Mouse (Mus musculus) kidney, adult 2 months (tissue): ENCODE measurements around the gene Nek9.

Source experiments
- CTCF ChIP-seq: fragments of 200-500 bp; conservative IDR thresholded peaks from 2 replicates; pipeline ENCODE4 v1.5.1; 2011; ENCODE audit warnings: low read depth, mild to moderate bottlenecking, control low read depth, low read length, moderate library complexity, mixed read lengths; ENCODE audit not compliant: insufficient read depth, insufficient read length
- POLR2A ChIP-seq: fragments of 200-500 bp; IDR thresholded peaks from one replicate; pipeline ENCODE4 v1.6.1; 2011; ENCODE audit warnings: low read depth, low read length, control low read depth

DNA sequence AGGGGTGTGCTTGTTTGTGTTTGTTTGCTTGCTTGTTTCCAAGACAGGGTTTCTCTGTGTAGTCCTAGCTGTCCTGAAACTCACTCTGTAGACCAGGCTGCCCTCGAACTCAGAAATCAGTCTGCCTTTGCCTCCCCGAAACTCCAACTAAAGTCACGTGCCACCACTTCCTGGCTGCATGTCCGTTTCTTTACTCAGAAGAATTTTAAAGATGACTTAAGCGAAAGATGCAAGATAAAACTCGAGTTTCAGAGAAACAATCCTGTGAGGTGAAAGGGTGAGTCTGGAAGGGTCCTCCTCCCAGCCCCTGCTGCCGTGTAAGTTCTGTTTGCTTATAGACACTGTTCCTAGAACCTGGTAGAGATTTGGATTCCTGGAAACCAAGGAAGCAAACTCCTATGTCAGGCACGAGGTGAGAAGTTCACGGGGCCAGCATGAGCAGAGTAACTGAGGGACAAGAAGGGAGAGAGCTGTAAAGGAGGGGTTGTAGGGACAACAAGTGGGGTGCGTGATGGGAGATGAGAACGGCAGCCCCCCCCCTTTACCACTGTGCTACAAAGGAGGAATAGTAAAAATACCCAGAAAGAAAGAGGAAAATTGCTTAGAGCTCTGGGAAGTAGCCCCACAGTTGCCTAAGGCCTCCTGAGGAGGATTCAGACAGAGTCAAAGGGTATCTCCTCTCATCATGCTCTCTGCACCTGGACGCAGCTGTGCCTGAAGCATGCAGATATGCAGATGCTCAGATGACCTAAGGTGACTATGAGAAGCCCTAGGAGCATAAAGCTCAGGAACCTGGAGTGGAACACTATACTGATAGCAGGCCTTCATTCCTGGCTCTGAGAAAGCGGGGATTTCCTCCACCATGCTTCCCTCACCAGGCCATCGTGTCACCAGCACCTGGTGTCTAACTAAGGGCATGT is 43.9 kb upstream of the Nek9 start:
- TF ChIP-seq CTCF (no peak), POLR2A (no peak)
